Mouse (Mus musculus): ENCODE measurements around the gene Myoz2. TPM values are rescaled to one million over a fixed set of nuclear protein-coding genes. Genes with fewer than 3 reads are reported as not detected.
A peak's percentile ranks its signal among the peaks of the same experiment; 100 is the strongest.

Myoz2 gene
- polyA plus RNA-seq, 1 experiment from 2014 or later: 0.36 TPM

- ATAC-seq (ENCODE audit: low FRiP score): no peak
- Histone ChIP-seq H3K4me1 (no peaks in the 10 kb centered on the region), H3K27me3 (no peaks in the 10 kb centered on the region), H3K9me3 (replicated peaks) (no peaks in the 10 kb centered on the region), H3K4me3 (no peak overlapping the region), H3K9ac (no peak overlapping the region), H3K36me3 (no peaks in the 10 kb centered on the region), H3K27ac (no peak overlapping the region), H3K4me2 (replicated peaks) (no peak overlapping the region)
- 82% methylated on average over 1 of the region's 1 CpGs for WGBS
Measured at GRCm38 (mm10) chr3:122996968-122997367, 37.8 kb downstream of the Myoz2 start.

DNA sequence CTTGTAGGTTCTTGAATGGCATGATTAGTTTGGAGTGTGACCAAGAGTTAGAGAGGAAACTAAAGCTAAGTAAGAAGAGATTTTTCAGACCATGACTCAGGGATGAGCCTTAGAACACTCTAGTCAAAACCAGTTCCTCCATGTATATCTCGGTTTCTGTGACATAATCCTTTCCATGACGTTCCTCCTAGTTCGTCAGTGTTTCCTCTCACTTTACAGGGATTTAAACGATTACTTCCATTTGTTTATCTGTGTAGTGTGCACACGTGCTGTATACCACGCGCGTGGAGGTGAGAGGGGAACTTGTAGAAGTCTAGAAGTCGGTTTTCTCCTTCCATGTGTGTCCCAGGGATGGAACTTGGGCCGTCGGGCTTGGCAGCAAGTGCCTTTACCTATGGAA is 47.9 kb downstream of the Myoz2 start:
- Histone ChIP-seq H3K27me3 (no peaks in the 10 kb centered on the region), H3K4me3 (no peak overlapping the region), H3K4me1 (peaks cover 2% of the 10 kb centered on the region; the same call in 1 of the 2 replicates), H3K36me3 (no peaks in the 10 kb centered on the region), H3K27ac (no peak overlapping the region), H3K9me3 (replicated peaks) (no peaks in the 10 kb centered on the region), H3K4me2 (replicated peaks) (no peak overlapping the region), H3K9ac (no peak overlapping the region)
- ATAC-seq (ENCODE audit: low FRiP score): no peak
- WGBS: 90% methylated on average over 11 of the region's 11 CpGs

DNA sequence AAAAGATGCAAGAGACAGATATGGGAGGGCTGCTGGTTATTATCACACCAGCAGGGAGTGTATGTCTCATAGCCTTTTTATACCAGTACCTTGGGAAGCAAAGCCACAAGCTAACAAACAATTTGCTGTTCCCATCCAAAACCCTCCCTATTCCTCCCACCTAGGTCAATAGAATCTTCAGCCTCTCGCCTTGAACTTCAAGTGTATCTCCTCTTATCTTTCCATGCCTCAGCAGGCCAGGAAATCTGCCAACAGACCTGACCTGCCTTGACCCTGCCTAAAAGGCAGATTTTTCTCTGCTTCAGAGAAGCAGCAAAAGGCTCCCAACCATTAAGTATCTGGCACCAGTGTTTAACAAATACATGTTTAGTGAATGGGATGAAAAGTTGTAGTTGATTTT is 48.4 kb downstream of the Myoz2 start:
- Histone ChIP-seq H3K9me3 (replicated peaks) (no peaks in the 10 kb centered on the region), H3K27ac (no peak overlapping the region), H3K4me1 (peaks cover 2% of the 10 kb centered on the region; the same call in 1 of the 2 replicates), H3K9ac (no peak overlapping the region), H3K27me3 (no peaks in the 10 kb centered on the region), H3K4me2 (replicated peaks) (no peak overlapping the region), H3K4me3 (no peak overlapping the region), H3K36me3 (no peaks in the 10 kb centered on the region)
- ATAC-seq (ENCODE audit: low FRiP score): no peak
- WGBS: 66% methylated on average over 1 of the region's 1 CpGs

- Histone ChIP-seq H3K4me1 (peaks cover 2% of the 10 kb centered on the region; the same call in 1 of the 2 replicates), H3K4me3 (peak overlapping the region; percentile 85), H3K27ac (no peak overlapping the region), H3K9ac (peak overlapping the region; percentile 83), H3K4me2 (replicated peaks) (peak overlapping the region; percentile 75), H3K9me3 (replicated peaks) (no peaks in the 10 kb centered on the region), H3K36me3 (no peaks in the 10 kb centered on the region), H3K27me3 (no peaks in the 10 kb centered on the region)
- WGBS: 17% methylated on average over 13 of the region's 13 CpGs
- ATAC-seq (ENCODE audit: low FRiP score): no peak
Measured at GRCm38 (mm10) chr3:122985183-122985944, 49.5 kb downstream of the Myoz2 start.

DNA sequence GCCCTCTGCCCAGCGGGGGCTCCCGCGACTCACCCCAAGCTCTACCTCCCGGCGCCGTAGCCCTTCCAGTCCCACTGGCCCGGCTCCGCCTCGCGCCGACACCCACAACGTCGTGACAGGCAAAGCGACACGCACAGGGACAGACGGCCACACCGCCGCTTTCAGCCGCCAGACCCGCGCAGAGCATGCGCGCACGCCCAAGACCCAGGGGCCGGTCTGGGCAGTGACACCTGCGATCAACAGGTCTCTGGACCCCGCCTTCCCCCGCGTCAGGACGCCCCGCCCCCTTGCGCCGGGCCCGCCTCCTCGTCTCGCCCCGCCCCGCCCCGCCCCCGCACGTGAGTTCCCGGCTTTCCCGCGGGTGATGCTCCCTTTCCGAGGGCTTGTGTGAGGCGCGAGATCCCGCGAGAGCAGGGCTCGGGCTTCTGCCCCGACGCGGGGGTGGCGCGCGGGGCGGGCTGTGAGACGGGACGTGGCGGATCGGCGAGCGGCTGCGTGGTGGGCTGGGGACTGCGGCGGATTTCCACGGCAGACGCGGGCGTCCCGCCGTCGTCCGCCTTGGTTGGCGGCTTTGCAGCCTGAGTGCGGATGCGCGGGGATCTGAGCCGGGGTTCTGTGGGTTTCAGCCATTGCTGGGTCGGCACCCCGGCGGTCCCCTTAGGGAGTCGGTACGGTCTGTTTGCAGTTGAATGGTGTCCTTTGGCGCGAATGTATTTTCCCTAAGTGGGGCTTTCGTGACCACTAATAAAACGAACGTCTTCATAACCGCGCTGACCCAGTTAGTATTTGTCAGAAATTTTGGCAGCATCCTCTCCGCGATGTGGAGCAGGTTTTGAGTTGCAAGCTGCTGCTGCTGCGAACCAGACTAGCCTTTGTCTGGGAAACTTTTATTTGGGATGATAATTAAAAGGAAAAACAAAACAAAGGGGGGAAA is 50.3 kb downstream of the Myoz2 start, which contains the start of gene Usp53:
TSS of gene Usp53 (minus strand) at position 262 of the 934 bp plus-strand sequence.
- Histone ChIP-seq H3K9me3 (replicated peaks) (no peaks in the 10 kb centered on the region), H3K27me3 (no peaks in the 10 kb centered on the region), H3K9ac (peak within 1 kb of the TSS; percentile 83), H3K27ac (peak within 1 kb of the TSS; percentile 95), H3K4me3 (peak within 1 kb of the TSS; percentile 85), H3K4me2 (replicated peaks) (peak within 1 kb of the TSS; percentile 75), H3K4me1 (peaks cover 2% of the 10 kb centered on the region; the same call in 1 of the 2 replicates), H3K36me3 (no peaks in the 10 kb centered on the region)
- WGBS: under 1% methylated on average over 92 of the region's 94 CpGs
- ATAC-seq (ENCODE audit: low FRiP score): peak; percentile 98

GRCm38 (mm10) chr3:122983849-122984248 is 51.0 kb downstream of the Myoz2 start:
- peak overlapping the region; percentile 83 for H3K9ac ChIP-seq
- H3K4me1 ChIP-seq: peaks cover 2% of the 10 kb centered on the region; the same call in 1 of the 2 replicates
- no peaks in the 10 kb centered on the region for H3K9me3 ChIP-seq (replicated peaks)
- peak; percentile 92; the same call in 1 of the 2 replicates for ATAC-seq (ENCODE audit: low FRiP score)
- H3K4me3 ChIP-seq: peak overlapping the region; percentile 85
- no peaks in the 10 kb centered on the region for H3K27me3 ChIP-seq
- H3K4me2 ChIP-seq (replicated peaks): peak overlapping the region; percentile 75
- WGBS: under 1% methylated on average over 30 of the region's 30 CpGs
- peak overlapping the region; percentile 90 for H3K27ac ChIP-seq
- no peaks in the 10 kb centered on the region for H3K36me3 ChIP-seq

- ATAC-seq (ENCODE audit: low FRiP score): no peak
- Histone ChIP-seq H3K4me2 (replicated peaks) (no peak overlapping the region), H3K36me3 (no peaks in the 10 kb centered on the region; the same call in 1 of the 2 replicates), H3K4me1 (no peaks in the 10 kb centered on the region), H3K9ac (no peak overlapping the region), H3K27me3 (no peaks in the 10 kb centered on the region), H3K4me3 (no peak overlapping the region), H3K9me3 (replicated peaks) (no peaks in the 10 kb centered on the region), H3K27ac (no peak overlapping the region)
- 96% methylated on average over 1 of the region's 1 CpGs for WGBS
Measured at GRCm38 (mm10) chr3:122975964-122976363, 58.9 kb downstream of the Myoz2 start.

GRCm38 (mm10) chr3:122975363-122975762 is 59.5 kb downstream of the Myoz2 start:
- no peaks in the 10 kb centered on the region for H3K27me3 ChIP-seq
- H3K9ac ChIP-seq: no peak overlapping the region
- no peak overlapping the region for H3K4me3 ChIP-seq
- H3K36me3 ChIP-seq: no peaks in the 10 kb centered on the region; the same call in 1 of the 2 replicates
- WGBS: 86% methylated on average over 4 of the region's 4 CpGs
- H3K9me3 ChIP-seq (replicated peaks): no peaks in the 10 kb centered on the region
- H3K4me1 ChIP-seq: no peaks in the 10 kb centered on the region
- ATAC-seq (ENCODE audit: low FRiP score): no peak
- H3K4me2 ChIP-seq (replicated peaks): no peak overlapping the region
- H3K27ac ChIP-seq: no peak overlapping the region

DNA sequence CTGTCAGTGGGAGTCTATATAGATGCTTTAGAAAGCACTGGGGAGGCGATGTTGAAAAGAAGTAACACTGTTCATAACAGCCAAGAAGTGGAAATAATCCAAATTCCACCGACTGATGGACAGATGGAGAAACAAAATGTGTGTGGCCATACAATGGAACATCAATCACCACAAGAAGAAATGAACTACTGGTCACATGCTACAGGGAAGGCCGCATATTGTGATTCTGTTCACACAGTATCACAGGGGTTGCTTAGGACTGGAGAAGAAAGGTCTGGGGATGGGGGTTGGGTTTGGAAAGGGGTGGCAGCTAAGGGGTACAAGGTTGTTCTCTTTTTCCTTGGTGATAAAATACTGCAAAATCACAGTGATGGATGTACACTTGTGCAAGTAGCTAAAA is 60.0 kb downstream of the Myoz2 start:
- no peak overlapping the region for H3K27ac ChIP-seq
- no peak overlapping the region for H3K9ac ChIP-seq
- H3K4me2 ChIP-seq (replicated peaks): no peak overlapping the region
- 42% methylated on average over 3 of the region's 3 CpGs for WGBS
- no peaks in the 10 kb centered on the region for H3K4me1 ChIP-seq
- no peaks in the 10 kb centered on the region for H3K9me3 ChIP-seq (replicated peaks)
- no peaks in the 10 kb centered on the region; the same call in 1 of the 2 replicates for H3K36me3 ChIP-seq
- no peak for ATAC-seq (ENCODE audit: low FRiP score)
- no peaks in the 10 kb centered on the region for H3K27me3 ChIP-seq
- H3K4me3 ChIP-seq: no peak overlapping the region

DNA sequence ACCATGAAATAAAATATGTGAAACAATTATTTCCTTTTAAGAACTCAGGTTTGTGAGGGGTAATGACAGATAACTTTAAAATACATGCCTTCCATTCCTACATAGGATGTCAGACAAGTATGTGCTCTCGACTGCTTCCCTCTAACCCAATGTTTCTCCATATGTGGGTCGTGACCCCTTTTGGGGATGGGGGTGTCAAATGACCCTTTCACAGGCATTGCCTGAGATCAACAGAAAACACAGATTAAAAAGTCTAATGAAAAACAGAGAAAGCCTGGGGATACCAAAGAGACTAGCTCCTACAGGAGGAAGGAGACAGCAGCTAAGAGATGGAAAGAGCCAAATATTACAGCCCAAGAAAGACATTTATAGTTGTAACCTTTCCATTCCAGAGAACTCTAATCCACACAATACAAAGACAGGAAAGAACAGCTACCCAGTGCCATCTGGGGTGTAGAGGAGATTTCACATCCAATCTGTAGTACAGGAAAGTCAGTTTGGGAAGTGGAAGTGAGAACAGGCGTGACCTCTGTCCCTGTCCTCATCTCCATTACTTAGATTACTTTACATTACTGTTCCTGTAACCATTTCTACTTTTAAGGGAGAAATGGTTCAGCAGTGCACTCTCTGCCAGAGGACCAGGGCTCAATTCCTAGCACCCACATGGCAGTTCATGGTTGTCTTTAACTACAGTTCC is 62.5 kb downstream of the Myoz2 start:
- Histone ChIP-seq H3K9ac (no peak overlapping the region), H3K27ac (no peak overlapping the region), H3K9me3 (replicated peaks) (no peaks in the 10 kb centered on the region), H3K4me2 (replicated peaks) (no peak overlapping the region), H3K27me3 (no peaks in the 10 kb centered on the region), H3K4me1 (no peaks in the 10 kb centered on the region), H3K4me3 (no peak overlapping the region), H3K36me3 (peaks cover 6% of the 10 kb centered on the region; the same call in 1 of the 2 replicates)
- 62% methylated on average over 3 of the region's 3 CpGs for WGBS
- no peak for ATAC-seq (ENCODE audit: low FRiP score)

GRCm38 (mm10) chr3:122968391-122968790 is 66.4 kb downstream of the Myoz2 start:
- 96% methylated on average over 9 of the region's 9 CpGs for WGBS
- H3K36me3 ChIP-seq: peaks cover 6% of the 10 kb centered on the region; the same call in 1 of the 2 replicates
- H3K27me3 ChIP-seq: no peaks in the 10 kb centered on the region
- no peak overlapping the region for H3K9ac ChIP-seq
- no peak for ATAC-seq (ENCODE audit: low FRiP score)
- H3K4me3 ChIP-seq: no peak overlapping the region
- H3K9me3 ChIP-seq (replicated peaks): no peaks in the 10 kb centered on the region
- no peak overlapping the region for H3K27ac ChIP-seq
- H3K4me1 ChIP-seq: no peaks in the 10 kb centered on the region
- H3K4me2 ChIP-seq (replicated peaks): no peak overlapping the region

DNA sequence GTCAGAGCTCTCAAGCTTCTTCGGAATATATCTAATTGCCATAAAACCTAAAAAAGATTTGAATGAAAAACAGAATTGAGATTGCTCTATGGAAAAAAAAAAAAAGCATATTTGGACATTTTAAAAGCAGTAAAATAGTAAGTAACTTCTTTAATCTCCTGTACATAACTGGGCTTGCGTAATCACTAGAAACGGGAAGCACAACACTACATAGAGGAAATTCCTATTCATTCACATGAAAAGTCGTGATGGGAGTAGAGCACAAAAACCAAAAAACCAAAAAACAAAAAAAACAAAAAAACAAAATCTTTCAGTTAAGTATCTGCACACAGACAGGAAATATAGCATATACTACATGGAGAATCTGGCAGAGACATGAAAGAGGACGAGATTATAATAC is 70.5 kb downstream of the Myoz2 start:
- H3K4me3 ChIP-seq: no peak overlapping the region
- H3K4me1 ChIP-seq: no peaks in the 10 kb centered on the region
- no peaks in the 10 kb centered on the region for H3K27me3 ChIP-seq
- H3K4me2 ChIP-seq (replicated peaks): no peak overlapping the region
- no peak overlapping the region for H3K9ac ChIP-seq
- WGBS: 93% methylated on average over 5 of the region's 5 CpGs
- H3K36me3 ChIP-seq: peaks cover 9% of the 10 kb centered on the region; the same call in 1 of the 2 replicates
- no peak overlapping the region for H3K27ac ChIP-seq
- no peak for ATAC-seq (ENCODE audit: low FRiP score)
- H3K9me3 ChIP-seq (replicated peaks): no peaks in the 10 kb centered on the region
